Mouse (Mus musculus) neutrophil, adult 5-6 weeks (primary cell): ENCODE data around the gene Rhox4b. TPM values are rescaled to one million over a fixed set of nuclear protein-coding genes. Genes with fewer than 3 reads are reported as not detected.
"Not testable (repeated sequence)": the region's sequence is repeated elsewhere in the genome, so short reads cannot be mapped to it uniquely, and the experiment has no call there.

Source experiments
- ATAC-seq: fragments of 151-379, 151-347 bp; 2 replicates; pipeline ENCODE4 v1.8.0; 2017; ENCODE audit warnings: mild to moderate bottlenecking, moderate TSS enrichment; ENCODE audit not compliant: insufficient number of reproducible peaks, poor library complexity, low FRiP score, severe bottlenecking; ENCODE audit errors: extremely low read depth
- total RNA-seq: library from RNA; stranded (forward); fragments of 200-1000 nt; gene quantifications from 2 replicates; pipeline ENCODE4 v1.2.3, GENCODE M21; 2017

Rhox4b gene
- total RNA-seq: not detected in 2 replicates

- ATAC-seq: not testable (repeated sequence)
Measured at GRCm38 (mm10) chrX:37432194-37432593, at the start of gene Rhox4b. Gene Rhox4b (plus strand): TSS chrX:37432494.

- ATAC-seq: not testable (repeated sequence)
Measured at GRCm38 (mm10) chrX:37390548-37390947, 41.7 kb upstream of the Rhox4b start, which contains the start of gene Rhox4a2. Gene Rhox4a2 (plus strand): TSS chrX:37390848.

- ATAC-seq: not testable (repeated sequence)
Measured at GRCm38 (mm10) chrX:37411767-37412166, 20.5 kb upstream of the Rhox4b start, which contains the start of gene Rhox2b. Gene Rhox2b (plus strand): TSS chrX:37412067.

GRCm38 (mm10) chrX:37453380-37453779, 21.1 kb downstream of the Rhox4b start, which contains the start of gene Rhox2c:
Gene Rhox2c (plus strand): TSS chrX:37453680.
- not testable (repeated sequence) for ATAC-seq

- not testable (repeated sequence) for ATAC-seq
Measured at GRCm38 (mm10) chrX:37458285-37458684, 26.0 kb downstream of the Rhox4b start, which contains the start of gene Rhox3c. Gene Rhox3c (plus strand): TSS chrX:37458585.

GRCm38 (mm10) chrX:37480037-37480436, 47.7 kb downstream of the Rhox4b start, which contains the start of gene Rhox4c:
Gene Rhox4c (plus strand): TSS chrX:37480337.
- ATAC-seq: not testable (repeated sequence)

Other genes with a start within 250 kb of the Rhox4b start
- gene Ndufa1, start 241.3 kb upstream of the Rhox4b start, total RNA-seq: 42.2 and 70.6 TPM in 2 replicates
- gene Rnf113a1, start 241.2 kb upstream of the Rhox4b start, total RNA-seq: 3.3 and 4.4 TPM in 2 replicates
- not detected in 2 replicates for gene Gm9, start 221.5 kb upstream of the Rhox4b start, total RNA-seq
- not detected in 2 replicates for gene Rhox1, start 210.2 kb upstream of the Rhox4b start, total RNA-seq
- not detected in 2 replicates for gene Rhox2a, start 187.5 kb upstream of the Rhox4b start, total RNA-seq
- gene Rhox3a, start 182.6 kb upstream of the Rhox4b start, total RNA-seq: not detected in 2 replicates
- not detected in 2 replicates for gene Rhox4a, start 167.2 kb upstream of the Rhox4b start, total RNA-seq
- not detected in 2 replicates for gene Rhox3a2, start 52.5 kb upstream of the Rhox4b start, total RNA-seq
- gene Rhox4a2, start 41.6 kb upstream of the Rhox4b start, total RNA-seq: not detected in 2 replicates
- not detected in 2 replicates for gene Rhox2b, start 20.4 kb upstream of the Rhox4b start, total RNA-seq
- not detected in 2 replicates for gene Rhox2c, start 21.2 kb downstream of the Rhox4b start, total RNA-seq
- not detected in 2 replicates for gene Rhox3c, start 26.1 kb downstream of the Rhox4b start, total RNA-seq
- not detected in 2 replicates for gene Rhox4c, start 47.8 kb downstream of the Rhox4b start, total RNA-seq
- gene Rhox2d, start 60.9 kb downstream of the Rhox4b start, total RNA-seq: not detected in 2 replicates
- gene Rhox4d, start 81.9 kb downstream of the Rhox4b start, total RNA-seq: not detected in 2 replicates
- not detected in 2 replicates for gene Rhox2e, start 98.0 kb downstream of the Rhox4b start, total RNA-seq
- gene Rhox3e, start 109.5 kb downstream of the Rhox4b start, total RNA-seq: not detected in 2 replicates
- not detected in 2 replicates for gene Rhox4e, start 124.9 kb downstream of the Rhox4b start, total RNA-seq
- gene Rhox2f, start 138.9 kb downstream of the Rhox4b start, total RNA-seq: not detected in 2 replicates
- gene Rhox3f, start 148.5 kb downstream of the Rhox4b start, total RNA-seq: not detected in 2 replicates
- gene Rhox4f, start 175.2 kb downstream of the Rhox4b start, total RNA-seq: not detected in 2 replicates
- gene Rhox3g, start 196.1 kb downstream of the Rhox4b start, total RNA-seq: not detected in 2 replicates
- gene Rhox2g, start 211.0 kb downstream of the Rhox4b start, total RNA-seq: not detected in 2 replicates
- gene Rhox4g, start 218.8 kb downstream of the Rhox4b start, total RNA-seq: not detected in 2 replicates
- gene Rhox3h, start 236.3 kb downstream of the Rhox4b start, total RNA-seq: not detected in 2 replicates
- gene Rhox2h, start 240.8 kb downstream of the Rhox4b start, total RNA-seq: not detected in 2 replicates